Mouse (Mus musculus) brain, embryonic 14.5 days (tissue): ENCODE measurements around the gene Exoc6.

Experiments
- CTCF ChIP-seq: fragments of 200-500 bp; IDR thresholded peaks from 2 replicates; pipeline ENCODE4 v1.5.1; 2012; ENCODE audit warnings: inconsistent platforms, mild to moderate bottlenecking, moderate library complexity, borderline replicate concordance; ENCODE audit not compliant: insufficient read depth, insufficient read length; ENCODE audit errors: extremely low read depth
- POLR2A ChIP-seq: fragments of 200-500 bp; IDR thresholded peaks from 2 replicates; pipeline ENCODE4 v1.6.1; 2012; ENCODE audit warnings: mild to moderate bottlenecking, inconsistent platforms, borderline replicate concordance; ENCODE audit not compliant: poor library complexity, insufficient read depth, insufficient read length, severe bottlenecking; ENCODE audit errors: extremely low read depth

- TF ChIP-seq POLR2A (no peak), CTCF (no peak)
Observed at GRCm38 (mm10) chr19:37502996-37503395, 47.2 kb upstream of the Exoc6 start.
